Mouse (Mus musculus) liver, postnatal 0 days (tissue): Measurements from ENCODE around the gene Tmem72. TPM values are rescaled to one million over a fixed set of nuclear protein-coding genes. Genes with fewer than 3 reads are reported as not detected.
A peak's percentile ranks its signal among the peaks of the same experiment; 100 is the strongest.

Source experiments
- ATAC-seq: fragments of 200-750 bp; cut with Nextera tagmentation; 2 replicates; pipeline ENCODE4 v1.8.0; 2017; ENCODE audit warnings: mild to moderate bottlenecking, moderate library complexity
- DNase-seq: peaks from one replicate; pipeline ENCODE4 v3.0.0-alpha.2; 2016
- H3K27ac ChIP-seq: fragments of 300-500 bp; sonication (generic); 2 replicates; pipeline ENCODE4 v1.5.1; 2014; ENCODE audit warnings: antibody characterized with exemption, moderate library complexity, mild to moderate bottlenecking, low read depth
- H3K27me3 ChIP-seq: fragments of 300-500 bp; sonication (generic); 2 replicates; pipeline ENCODE4 v1.6.1; 2014; ENCODE audit warnings: low read length, control low read depth, mixed read lengths; ENCODE audit not compliant: insufficient read depth
- H3K36me3 ChIP-seq: fragments of 300-500 bp; sonication (generic); replicated peaks from 2 replicates; pipeline ENCODE4 v1.6.1; 2014; ENCODE audit warnings: mild to moderate bottlenecking, control low read depth, low read length, moderate library complexity, mixed read lengths; ENCODE audit not compliant: insufficient read depth
- H3K4me1 ChIP-seq: fragments of 300-500 bp; sonication (generic); 2 replicates; pipeline ENCODE4 v1.6.1; 2014; ENCODE audit warnings: antibody characterized with exemption, mild to moderate bottlenecking, control low read depth; ENCODE audit not compliant: insufficient read depth
- H3K4me2 ChIP-seq: fragments of 300-500 bp; sonication (generic); 2 replicates; pipeline ENCODE4 v1.6.1; 2014; ENCODE audit warnings: low read depth, mild to moderate bottlenecking, low read length, moderate library complexity, mixed read lengths
- H3K4me3 ChIP-seq: fragments of 300-500 bp; sonication (generic); 2 replicates; pipeline ENCODE4 v1.5.1; 2014; ENCODE audit warnings: low read depth, low read length
- H3K9ac ChIP-seq: fragments of 300-500 bp; sonication (generic); replicated peaks from 2 replicates; pipeline ENCODE4 v1.6.1; 2014; ENCODE audit warnings: mild to moderate bottlenecking, moderate library complexity
- H3K9me3 ChIP-seq: fragments of 300-500 bp; sonication (generic); 2 replicates; pipeline ENCODE4 v1.6.1; 2016; ENCODE audit warnings: mild to moderate bottlenecking, control low read depth, low read length, mixed read lengths
- CTCF ChIP-seq: sonication (generic); IDR thresholded peaks from 2 replicates; pipeline ENCODE4 v1.5.1; 2016; ENCODE audit warnings: antibody characterized with exemption, low read depth
- EP300 ChIP-seq: IDR thresholded peaks from 2 replicates; pipeline ENCODE4 v1.6.1; 2016; ENCODE audit warnings: antibody characterized with exemption, low read depth, mild to moderate bottlenecking
- WGBS: fragments of 180-500 bp; shearing (Covaris S2); extraction: QIAGEN DNeasy Blood & Tissue Kit; methylation state at CpG from one replicate; pipeline ENCODE4 v1.1.7; 2014; ENCODE audit not compliant: insufficient replicate concordance; 5-methylcytosine and 5-hydroxymethylcytosine counted together
- polyA plus RNA-seq: library from polyadenylated mRNA; unstranded; fragments of >200 nt; fragmentation: Nextera tagmentation; extraction: Ambion mirVana; gene quantifications from 2 replicates; pipeline ENCODE4 v1.2.1, GENCODE M21; 2015

Tmem72 gene
- polyA plus RNA-seq, 1 experiment from 2014 or later = not detected

DNA sequence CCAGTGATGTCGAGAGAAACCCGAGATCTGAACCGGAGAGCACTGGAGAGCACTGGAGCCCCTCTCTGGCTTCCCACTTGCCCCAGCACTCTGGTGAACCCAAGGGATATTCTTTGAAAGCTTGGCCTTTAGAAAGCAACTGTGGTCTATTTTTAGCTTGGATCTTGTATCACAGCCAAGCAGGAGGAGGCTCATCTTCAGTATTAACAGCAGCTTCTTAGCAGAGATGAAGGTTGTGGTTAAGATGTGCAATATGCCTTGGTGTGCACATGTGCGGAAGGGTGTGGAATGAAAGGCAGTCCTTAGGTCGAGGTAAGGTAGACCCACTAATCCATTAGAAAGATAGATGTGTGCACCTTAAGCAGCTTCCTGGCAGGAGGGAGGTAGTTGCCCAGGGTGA is 2.1 kb downstream of the Tmem72 start:
- 0 out of 2 replicates have a peak, but pooled peaks cover 6% of the 10 kb centered on the region for H3K4me1 ChIP-seq
- no peak overlapping the region for H3K9ac ChIP-seq
- TF ChIP-seq CTCF (no peak), EP300 (no peak)
- H3K27ac ChIP-seq = no peak overlapping the region
- no peak overlapping the region for H3K4me3 ChIP-seq
- ATAC-seq (no peak), DNase-seq (no peak)
- no peaks in the 10 kb centered on the region for H3K9me3 ChIP-seq
- 75% methylated on average over 5 of the region's 5 CpGs for WGBS
- H3K4me2 ChIP-seq = no peak overlapping the region
- no peaks in the 10 kb centered on the region for H3K36me3 ChIP-seq
- H3K27me3 ChIP-seq = no peaks in the 10 kb centered on the region

- TF ChIP-seq EP300 = no peak
- TF ChIP-seq CTCF = no peak
- H3K9me3 ChIP-seq = no peaks in the 10 kb centered on the region
- no peaks in the 10 kb centered on the region for H3K36me3 ChIP-seq
- H3K27me3 ChIP-seq = no peaks in the 10 kb centered on the region
- no peak overlapping the region for H3K27ac ChIP-seq
- 79% methylated on average over 3 of the region's 3 CpGs for WGBS
- DNase-seq = no peak
- no peak overlapping the region for H3K4me2 ChIP-seq
- no peak for ATAC-seq
- no peak overlapping the region for H3K4me3 ChIP-seq
- no peak overlapping the region for H3K9ac ChIP-seq
- H3K4me1 ChIP-seq = 0 out of 2 replicates have a peak, but pooled peaks cover 2% of the 10 kb centered on the region
These were observed 2.7 kb downstream of the Tmem72 start for GRCm38 (mm10) chr6:116713966-116714365.

DNA sequence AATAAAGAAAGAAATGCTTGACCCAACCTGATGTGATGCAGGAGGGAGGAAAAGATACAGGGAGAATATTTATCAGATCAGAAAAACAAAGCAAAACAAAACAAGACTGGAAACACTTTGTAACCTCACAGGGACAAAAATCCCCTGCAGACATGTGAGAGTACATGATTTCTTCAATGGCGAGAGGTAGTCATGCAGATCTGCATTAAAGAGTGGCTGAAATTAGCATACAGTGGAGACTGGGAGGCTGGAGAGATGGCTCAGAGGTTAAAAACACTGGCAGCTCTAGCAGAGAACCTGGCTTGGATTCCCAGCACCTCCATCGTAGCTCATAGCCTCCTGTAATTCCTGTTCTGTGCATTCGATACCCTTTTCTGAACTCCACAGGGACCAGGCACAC is 4.2 kb downstream of the Tmem72 start:
- 81% methylated on average over 3 of the region's 3 CpGs for WGBS
- ATAC-seq = no peak
- H3K27ac ChIP-seq = no peak overlapping the region
- H3K27me3 ChIP-seq = no peaks in the 10 kb centered on the region
- TF ChIP-seq CTCF (no peak), EP300 (no peak)
- H3K4me3 ChIP-seq = no peak overlapping the region
- H3K4me2 ChIP-seq = no peak overlapping the region
- no peaks in the 10 kb centered on the region for H3K36me3 ChIP-seq
- no peaks in the 10 kb centered on the region for H3K4me1 ChIP-seq
- H3K9me3 ChIP-seq = no peaks in the 10 kb centered on the region
- no peak overlapping the region for H3K9ac ChIP-seq
- no peak for DNase-seq

- ATAC-seq = no peak
- Histone ChIP-seq H3K36me3 (no peaks in the 10 kb centered on the region), H3K4me2 (no peak overlapping the region), H3K4me1 (no peaks in the 10 kb centered on the region), H3K4me3 (no peak overlapping the region), H3K27ac (no peak overlapping the region), H3K9ac (no peak overlapping the region), H3K27me3 (no peaks in the 10 kb centered on the region), H3K9me3 (no peaks in the 10 kb centered on the region)
- TF ChIP-seq CTCF (peak; percentile 47), EP300 (no peak)
- 16% methylated on average over 5 of the region's 5 CpGs for WGBS
- DNase-seq = no peak
These were observed 4.7 kb downstream of the Tmem72 start for GRCm38 (mm10) chr6:116712062-116712461.

GRCm38 (mm10) chr6:116704320-116704719 is 12.4 kb downstream of the Tmem72 start:
- Histone ChIP-seq H3K9me3 (no peaks in the 10 kb centered on the region), H3K4me3 (no peak overlapping the region), H3K4me2 (no peak overlapping the region), H3K4me1 (no peaks in the 10 kb centered on the region), H3K27me3 (no peaks in the 10 kb centered on the region), H3K9ac (no peak overlapping the region), H3K27ac (no peak overlapping the region), H3K36me3 (no peaks in the 10 kb centered on the region)
- ATAC-seq (no peak), DNase-seq (no peak)
- WGBS = 64% methylated on average over 6 of the region's 6 CpGs
- TF ChIP-seq EP300 (no peak), CTCF (no peak)

- DNase-seq (no peak), ATAC-seq (no peak)
- Histone ChIP-seq H3K4me1 (no peaks in the 10 kb centered on the region), H3K36me3 (no peaks in the 10 kb centered on the region), H3K4me3 (no peak overlapping the region), H3K27me3 (no peaks in the 10 kb centered on the region), H3K9ac (no peak overlapping the region), H3K27ac (no peak overlapping the region), H3K4me2 (no peak overlapping the region), H3K9me3 (no peaks in the 10 kb centered on the region)
- no peak for TF ChIP-seq EP300
- TF ChIP-seq CTCF = no peak
These were observed 15.9 kb downstream of the Tmem72 start for GRCm38 (mm10) chr6:116700821-116701220.

DNA sequence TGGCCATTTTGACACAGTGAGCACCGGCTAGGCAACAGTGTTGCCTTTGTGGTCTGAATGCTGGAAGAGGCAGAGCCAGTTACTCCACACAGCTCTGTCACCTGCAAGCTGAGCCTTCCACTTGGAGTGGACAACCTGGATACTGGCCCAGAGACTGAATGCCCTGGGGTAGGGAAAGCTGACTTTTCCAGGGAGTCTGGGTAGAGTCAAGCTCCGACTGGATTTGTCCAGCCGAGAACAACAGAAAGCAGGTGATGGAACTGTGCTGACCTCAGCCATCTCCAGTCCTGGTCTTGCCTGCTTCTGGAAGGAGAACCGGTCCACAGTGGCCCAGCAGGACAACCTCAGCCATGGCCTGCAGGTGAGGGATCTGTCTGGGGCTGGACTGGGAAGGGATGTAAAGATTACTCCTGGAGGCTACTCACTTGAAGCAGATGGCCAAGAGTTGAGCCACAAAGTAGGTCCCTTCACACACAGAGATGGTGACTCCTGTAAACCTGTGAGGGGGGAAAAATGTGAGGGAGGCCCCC is 18.8 kb downstream of the Tmem72 start:
- ATAC-seq = no peak
- Histone ChIP-seq H3K27ac (no peak overlapping the region), H3K4me1 (no peaks in the 10 kb centered on the region), H3K9me3 (no peaks in the 10 kb centered on the region), H3K27me3 (no peaks in the 10 kb centered on the region), H3K9ac (no peak overlapping the region), H3K36me3 (no peaks in the 10 kb centered on the region), H3K4me2 (no peak overlapping the region), H3K4me3 (no peak overlapping the region)
- TF ChIP-seq CTCF (no peak), EP300 (no peak)
- no peak for DNase-seq
- 84% methylated on average over 4 of the region's 4 CpGs for WGBS
